Mouse (Mus musculus): ENCODE results near the gene Klhl28.
A peak's percentile ranks its signal among the peaks of the same experiment; 100 is the strongest.

The Klhl28 gene

DNA sequence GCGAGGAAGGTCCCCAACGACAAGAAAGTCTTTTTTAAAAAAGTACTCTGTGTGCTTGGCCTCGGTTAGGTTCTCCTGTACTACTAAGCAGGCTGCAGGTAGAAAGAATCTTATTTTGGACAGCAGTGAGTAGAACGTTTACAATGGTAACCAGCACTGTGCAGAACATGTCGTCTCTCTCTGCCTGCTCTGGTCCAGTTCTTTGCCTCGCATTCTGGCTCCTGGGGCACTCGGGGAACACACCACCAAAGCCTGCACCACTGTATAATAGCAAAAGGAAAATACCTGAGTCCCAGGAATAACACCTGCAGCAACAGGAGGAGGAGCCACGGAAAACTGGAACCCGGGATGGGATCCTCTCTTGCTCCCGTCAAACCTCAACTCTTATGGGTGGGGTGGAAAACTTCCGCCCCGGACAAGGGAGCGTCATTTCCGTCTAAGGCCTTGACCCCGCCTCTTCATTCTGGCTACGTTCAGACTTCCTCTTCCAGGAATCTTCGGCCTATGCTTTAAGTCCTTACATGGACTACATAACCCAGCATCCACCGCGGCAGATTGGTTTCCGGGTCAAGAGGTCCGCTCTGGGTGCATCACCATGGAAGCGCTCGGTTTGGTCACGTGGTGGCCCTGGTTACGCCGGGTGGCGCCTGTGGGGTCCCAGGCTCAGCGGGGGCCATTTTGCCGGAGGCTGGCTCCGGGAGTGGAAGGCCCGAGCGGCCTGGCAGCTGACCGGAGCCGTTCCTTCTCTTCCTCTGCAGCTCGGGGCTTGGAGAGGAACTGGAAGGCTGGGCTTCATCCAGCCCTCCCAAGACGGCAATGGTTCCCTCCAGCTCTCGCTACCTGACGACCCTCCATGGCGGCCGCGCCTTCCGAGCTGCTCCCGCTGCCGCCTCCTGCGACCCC, at the start of gene Klhl28, which contains the start of gene Togaram1:
Klhl28 (minus strand) TSS at position 411 of the 903 bp plus-strand sequence.
Togaram1 (plus strand) TSS at position 681 of the 903 bp plus-strand sequence.
- peak; percentile 100 for DNase-seq

GRCm38 (mm10) chr12:65007725-65008124, 42.4 kb upstream of the Klhl28 start:
- DNase-seq = no peak

DNA sequence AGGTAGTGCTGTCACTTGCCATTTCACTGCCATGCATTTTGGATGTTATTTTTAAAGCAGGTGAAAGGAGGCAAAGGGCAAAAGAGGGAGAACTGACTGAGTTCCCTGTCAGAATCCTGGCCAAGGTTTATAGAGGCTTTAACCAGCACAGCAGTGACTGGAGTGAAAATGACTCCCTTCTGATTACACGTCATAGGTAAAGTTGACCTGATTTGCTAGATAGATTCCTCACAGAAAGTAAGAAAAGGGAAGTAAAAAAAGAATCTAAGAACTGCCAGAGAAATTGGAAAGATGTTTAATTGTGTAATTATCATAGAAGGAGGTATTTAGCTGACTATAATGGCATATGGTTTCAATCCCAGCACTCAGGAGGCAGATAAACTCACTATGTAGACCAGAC, 12.2 kb upstream of the Klhl28 start:
- DNase-seq = no peak

GRCm38 (mm10) chr12:64976191-64976590, 10.9 kb upstream of the Klhl28 start:
- no peak for DNase-seq

DNA sequence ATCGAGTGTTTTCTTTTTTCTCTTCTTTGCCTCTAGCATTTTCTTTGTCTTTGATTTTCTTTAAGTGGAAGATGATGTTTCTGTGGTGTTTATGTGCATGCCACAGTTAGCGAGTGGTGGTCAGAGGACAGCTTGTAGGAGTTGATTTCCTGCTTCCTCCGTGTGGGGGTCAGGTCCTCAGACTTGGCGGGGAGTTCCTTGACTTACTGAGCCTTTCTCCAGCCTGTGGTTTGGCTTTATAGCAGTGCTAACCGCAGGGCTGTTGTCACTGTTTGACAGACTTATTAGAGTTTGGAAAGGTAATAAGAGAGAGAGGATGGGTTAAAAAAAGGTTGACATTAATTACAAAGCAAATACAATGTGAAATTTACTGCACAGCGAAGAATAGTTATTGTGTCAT, 10.2 kb upstream of the Klhl28 start:
- DNase-seq = peak in 1 of 2 experiments; percentile 7

DNA sequence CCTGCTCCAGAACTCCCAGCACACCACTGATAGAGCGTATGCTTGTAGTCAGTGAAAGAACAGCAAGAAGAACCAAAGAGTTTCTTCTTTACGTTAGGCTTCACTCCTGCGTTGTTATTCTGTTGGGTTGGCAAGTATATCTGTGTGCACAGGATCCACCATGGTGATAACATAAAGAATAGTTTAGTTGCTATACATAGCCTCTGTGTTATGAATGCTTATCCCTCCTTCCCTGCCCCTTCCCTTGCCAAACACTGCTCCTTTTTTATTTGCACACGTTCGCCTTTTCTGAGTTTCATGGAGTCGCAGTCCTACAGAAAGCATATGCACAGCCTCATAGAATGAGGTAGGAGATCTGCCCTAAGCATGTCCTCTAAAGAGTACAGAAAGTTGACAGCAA, 6.7 kb upstream of the Klhl28 start:
- no peak for DNase-seq

DNA sequence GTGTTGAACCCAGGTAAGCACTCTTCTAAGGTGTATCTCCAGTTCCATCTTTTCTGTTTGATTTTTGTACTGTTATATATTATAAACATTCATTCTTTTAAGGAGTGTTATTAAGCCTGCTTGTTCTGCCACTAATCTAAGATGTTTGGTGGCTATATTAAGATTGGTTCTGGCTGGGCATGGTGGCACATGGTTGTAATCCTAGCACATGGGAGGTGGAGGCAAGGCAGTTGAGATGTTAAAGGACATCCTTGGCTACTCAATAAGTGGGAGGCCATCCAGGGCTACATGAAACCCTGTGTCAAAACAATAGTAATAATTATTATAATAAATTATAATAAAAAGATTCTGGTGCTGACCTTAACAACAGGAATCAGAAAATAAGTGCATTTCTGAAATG, 6.1 kb upstream of the Klhl28 start:
- DNase-seq = no peak

DNA sequence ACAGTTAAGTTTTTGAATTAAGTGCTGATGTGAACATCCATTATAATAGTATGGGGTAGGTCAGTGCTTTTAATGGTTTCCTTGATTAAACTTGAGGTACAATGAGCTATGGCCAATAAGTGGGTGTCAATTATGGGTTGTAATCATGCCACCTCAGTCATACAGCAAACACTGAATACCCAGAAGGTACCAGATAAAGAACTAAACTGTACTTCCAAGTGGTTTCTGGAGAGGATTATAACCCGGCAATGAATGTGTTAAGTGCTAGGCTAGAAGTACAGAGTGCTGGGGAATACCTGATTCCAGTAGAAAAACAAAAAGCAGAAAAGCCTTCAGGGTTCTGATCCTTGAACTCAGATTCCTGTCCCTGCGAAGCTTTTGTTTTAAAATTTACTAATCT, 2.7 kb upstream of the Klhl28 start:
- DNase-seq = no peak

GRCm38 (mm10) chr12:64967470-64967869, 2.1 kb upstream of the Klhl28 start:
- DNase-seq = peak; percentile 9 to 15

DNA sequence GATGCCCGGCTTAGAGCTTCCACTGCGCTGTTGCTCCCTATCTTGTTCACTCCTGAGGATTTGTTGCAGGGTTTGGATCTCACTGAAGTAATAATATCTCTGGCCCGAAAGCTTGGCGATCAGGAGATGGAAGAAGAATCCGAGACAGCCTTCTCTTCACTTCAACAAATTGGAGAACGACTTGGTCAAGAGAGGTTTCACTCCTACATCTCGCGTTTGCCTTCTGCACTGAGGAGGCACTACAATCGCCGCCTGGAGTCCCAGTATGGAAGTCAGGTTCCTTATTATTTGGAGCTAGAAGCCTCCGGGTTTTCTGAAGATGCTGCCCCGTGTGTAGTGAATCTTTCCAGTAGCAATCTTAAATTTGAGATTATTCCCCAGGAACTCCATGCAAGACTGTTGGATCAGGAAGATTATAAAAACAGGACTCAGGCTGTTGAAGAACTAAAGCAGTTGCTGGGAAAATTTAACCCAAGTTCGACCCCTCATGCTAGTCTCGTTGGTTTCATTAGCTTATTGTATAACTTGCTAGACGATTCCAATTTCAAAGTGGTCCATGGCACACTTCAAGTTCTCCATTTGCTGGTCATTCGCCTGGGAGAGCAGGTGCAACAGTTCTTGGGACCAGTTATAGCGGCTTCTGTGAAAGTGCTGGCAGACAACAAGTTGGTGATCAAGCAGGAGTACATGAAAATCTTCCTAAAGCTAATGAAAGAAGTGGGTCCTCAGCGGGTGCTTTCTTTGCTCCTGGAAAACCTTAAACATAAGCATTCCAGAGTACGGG, 1.5 kb upstream of the Klhl28 start:
- DNase-seq = peak; percentile 6 to 9

DNA sequence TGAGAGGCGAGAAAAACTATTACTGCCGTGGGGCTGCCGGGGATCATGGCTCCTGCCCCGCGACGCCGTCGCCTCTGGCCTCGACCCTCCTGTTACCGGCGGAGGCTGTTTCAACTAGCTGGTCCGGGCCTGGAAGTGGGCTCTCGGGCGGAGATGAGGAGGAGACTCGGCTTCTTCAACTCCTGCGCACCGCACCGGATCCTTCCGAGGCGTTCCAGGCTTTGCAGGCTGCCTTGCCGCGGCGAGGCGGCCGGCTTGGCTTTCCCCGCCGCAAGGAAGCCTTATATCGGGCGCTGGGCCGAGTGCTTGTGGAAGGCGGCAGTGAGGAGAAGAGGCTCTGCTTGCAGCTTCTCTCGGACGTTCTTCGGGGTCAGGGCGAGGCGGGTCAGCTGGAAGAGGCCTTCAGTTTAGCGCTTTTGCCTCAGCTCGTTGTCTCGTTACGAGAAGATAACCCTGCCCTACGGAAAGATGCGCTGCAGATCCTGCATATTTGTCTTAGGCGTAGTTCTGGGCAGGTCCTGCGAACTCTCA, 832 bp upstream of the Klhl28 start:
- peak; percentile 41 to 43 for DNase-seq

GRCm38 (mm10) chr12:64964560-64964959, 774 bp downstream of the Klhl28 start:
- no peak for DNase-seq

DNA sequence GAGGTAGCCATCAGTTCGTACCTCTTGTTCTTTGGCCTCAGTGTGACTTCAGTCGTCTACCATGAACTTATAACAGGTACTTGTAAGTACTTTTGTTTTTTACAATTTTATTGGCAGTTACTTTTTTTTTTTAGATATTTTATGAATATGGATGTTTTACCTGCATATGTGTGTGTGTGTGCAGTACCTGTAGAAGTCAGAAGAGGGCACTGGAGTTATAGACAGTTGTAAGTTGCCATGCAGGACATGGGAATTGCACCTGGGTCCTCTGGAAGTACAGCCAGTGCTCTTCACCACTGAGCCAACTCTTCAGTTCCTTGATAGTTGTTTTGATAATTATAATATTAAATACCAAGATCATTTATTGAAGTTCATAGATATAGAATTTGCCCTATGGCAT, 27.8 kb downstream of the Klhl28 start:
- peak in 1 of 2 experiments; percentile 4 for DNase-seq

- peak; percentile 95 to 97 for DNase-seq
These were observed 47.5 kb downstream of the Klhl28 start, which contains the start of gene Gm527 for GRCm38 (mm10) chr12:64917578-64918471. Gene Gm527 (plus strand): TSS chr12:64917906.

DNA sequence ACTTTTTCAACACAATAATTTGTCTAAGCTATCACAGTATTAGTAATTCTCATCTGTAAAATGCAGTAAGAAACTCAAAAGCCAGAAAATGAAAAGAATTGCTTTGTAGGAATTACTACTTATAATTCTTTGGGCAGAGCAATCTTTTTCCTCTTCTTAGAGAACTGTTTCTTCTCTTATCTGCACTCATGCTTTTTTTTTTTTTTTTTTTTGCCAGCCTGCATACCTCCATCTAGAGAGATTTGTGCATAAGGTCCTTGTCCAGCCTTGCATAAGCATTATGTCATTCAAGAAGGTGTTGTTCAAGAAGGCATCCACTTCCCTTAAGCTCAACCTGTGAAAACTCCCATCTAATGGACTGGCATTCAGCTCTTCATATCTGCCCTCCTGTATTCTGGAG, 48.6 kb downstream of the Klhl28 start:
- DNase-seq = no peak

DNA sequence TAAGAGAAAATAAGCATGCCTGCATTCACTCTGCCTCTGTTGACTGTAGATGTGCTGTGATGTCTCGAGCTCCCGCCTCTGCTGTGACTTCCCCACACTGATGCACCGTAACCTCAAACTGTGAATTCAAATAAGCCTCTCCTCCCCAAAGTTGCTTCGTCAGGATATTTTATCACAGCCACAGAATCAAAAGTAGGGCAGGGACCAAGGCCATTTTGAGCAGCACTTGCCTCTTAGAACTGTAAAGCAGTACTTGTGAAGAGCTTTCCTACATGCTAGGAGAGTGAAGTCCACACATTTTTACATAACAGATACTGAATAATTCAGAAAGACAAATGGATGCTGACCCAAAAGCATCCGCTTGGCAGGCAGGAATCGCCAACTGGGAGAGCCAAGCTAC, 52.3 kb downstream of the Klhl28 start:
- no peak for DNase-seq

- DNase-seq = no peak
These were observed 62.1 kb downstream of the Klhl28 start for GRCm38 (mm10) chr12:64903186-64903585.

GRCm38 (mm10) chr12:64902506-64902905, 62.8 kb downstream of the Klhl28 start:
- peak; percentile 23 to 41 for DNase-seq

DNA sequence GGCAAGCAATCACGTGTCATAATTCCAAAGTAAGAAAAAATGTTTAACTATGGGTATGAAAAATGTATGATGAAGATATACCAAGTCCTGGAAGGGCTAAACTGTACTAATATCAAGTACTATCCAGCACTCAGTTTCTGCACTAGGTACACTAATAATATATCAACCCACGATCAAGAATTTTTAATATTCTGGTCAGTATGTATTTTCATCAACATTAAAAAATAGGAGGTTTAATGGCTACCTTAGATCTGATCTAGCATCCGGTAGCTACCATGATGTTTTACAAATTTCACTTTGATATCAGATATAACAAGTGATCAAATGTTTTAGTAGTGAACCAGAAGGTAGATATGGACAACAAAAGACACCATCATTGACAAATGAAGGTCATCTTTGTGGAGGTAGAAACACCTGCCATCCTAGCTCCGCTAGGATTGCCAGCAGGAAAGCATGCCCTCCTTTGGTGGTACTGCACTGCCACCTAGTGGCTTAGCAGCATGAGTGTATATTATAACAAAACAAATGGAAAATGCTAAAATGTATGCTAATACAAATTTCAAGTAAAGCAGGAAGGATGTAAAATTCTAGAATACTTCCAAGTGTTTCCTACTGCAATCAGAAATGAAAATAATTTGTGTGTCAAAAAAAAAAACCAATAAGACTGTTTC, 68.1 kb downstream of the Klhl28 start:
- peak; percentile 6 to 13 for DNase-seq
